Mouse (Mus musculus) midbrain, embryonic 16.5 days (tissue): ENCODE results near the gene Ctnnd2. TPM values are rescaled to one million over a fixed set of nuclear protein-coding genes. Genes with fewer than 3 reads are reported as not detected.

Experiments
- ATAC-seq: fragments of 200-750 bp; cut with Nextera tagmentation; 2 replicates; pipeline ENCODE4 v1.8.0; 2017; ENCODE audit warnings: moderate TSS enrichment
- H3K27ac ChIP-seq: fragments of 300-500 bp; sonication (generic); 2 replicates; pipeline ENCODE4 v1.5.1; 2014; ENCODE audit warnings: mild to moderate bottlenecking, low read length, mixed read lengths
- H3K27me3 ChIP-seq: fragments of 300-500 bp; sonication (generic); 2 replicates; pipeline ENCODE4 v1.6.1; 2014; ENCODE audit warnings: low read depth, low read length, mixed read lengths; ENCODE audit not compliant: control insufficient read depth, insufficient read depth
- H3K36me3 ChIP-seq: fragments of 300-500 bp; sonication (generic); 2 replicates; pipeline ENCODE4 v1.6.1; 2014; ENCODE audit warnings: mild to moderate bottlenecking, low read length, moderate library complexity, mixed read lengths; ENCODE audit not compliant: control insufficient read depth, insufficient read depth
- H3K4me1 ChIP-seq: fragments of 300-500 bp; sonication (generic); 2 replicates; pipeline ENCODE4 v1.6.1; 2014; ENCODE audit warnings: mild to moderate bottlenecking, low read length, mixed read lengths; ENCODE audit not compliant: control insufficient read depth, insufficient read depth
- H3K4me2 ChIP-seq: fragments of 300-500 bp; sonication (generic); 2 replicates; pipeline ENCODE4 v1.6.1; 2014; ENCODE audit warnings: mild to moderate bottlenecking, low read length, mixed read lengths
- H3K4me3 ChIP-seq: fragments of 300-500 bp; sonication (generic); 2 replicates; pipeline ENCODE4 v1.5.1; 2014; ENCODE audit warnings: low read depth, mild to moderate bottlenecking, low read length, moderate library complexity, mixed read lengths
- H3K9ac ChIP-seq: fragments of 300-500 bp; sonication (generic); 2 replicates; pipeline ENCODE4 v1.6.1; 2014; ENCODE audit warnings: low read depth, low read length, mixed read lengths
- H3K9me3 ChIP-seq: fragments of 300-500 bp; sonication (generic); replicated peaks from 2 replicates; pipeline ENCODE4 v1.6.1; 2014; ENCODE audit warnings: mild to moderate bottlenecking, low read length, mixed read lengths; ENCODE audit not compliant: control insufficient read depth, poor library complexity, severe bottlenecking
- WGBS: fragments of 180-500 bp; shearing (Covaris S2); extraction: QIAGEN DNeasy Blood & Tissue Kit; methylation state at CpG from one replicate; pipeline ENCODE4 v1.1.7; 2014; 5-methylcytosine and 5-hydroxymethylcytosine counted together
- polyA plus RNA-seq: library from polyadenylated mRNA; unstranded; fragments of >200 nt; fragmentation: Nextera tagmentation; extraction: Ambion mirVana; gene quantifications from 2 replicates; pipeline ENCODE4 v1.2.1, GENCODE M21; 2015

Ctnnd2 gene
- polyA plus RNA-seq, 1 experiment from 2014 or later, result 62.8 TPM

GRCm38 (mm10) chr15:30555787-30556186, 383.4 kb downstream of the Ctnnd2 start:
- Histone ChIP-seq H3K4me1 (no peaks in the 10 kb centered on the region), H3K9ac (no peak overlapping the region), H3K27ac (no peak overlapping the region), H3K4me3 (no peak overlapping the region), H3K4me2 (no peak overlapping the region), H3K9me3 (no peaks in the 10 kb centered on the region), H3K36me3 (no peaks in the 10 kb centered on the region), H3K27me3 (no peaks in the 10 kb centered on the region)
- ATAC-seq, result no peak
- WGBS, result 94% methylated on average over 2 of the region's 2 CpGs

GRCm38 (mm10) chr15:30562375-30562774, 390.0 kb downstream of the Ctnnd2 start:
- Histone ChIP-seq H3K27ac (no peak overlapping the region), H3K9me3 (no peaks in the 10 kb centered on the region), H3K9ac (no peak overlapping the region), H3K4me3 (no peak overlapping the region), H3K4me2 (no peak overlapping the region), H3K36me3 (no peaks in the 10 kb centered on the region), H3K4me1 (no peaks in the 10 kb centered on the region), H3K27me3 (no peaks in the 10 kb centered on the region)
- WGBS, result 88% methylated on average over 5 of the region's 5 CpGs
- ATAC-seq, result no peak

DNA sequence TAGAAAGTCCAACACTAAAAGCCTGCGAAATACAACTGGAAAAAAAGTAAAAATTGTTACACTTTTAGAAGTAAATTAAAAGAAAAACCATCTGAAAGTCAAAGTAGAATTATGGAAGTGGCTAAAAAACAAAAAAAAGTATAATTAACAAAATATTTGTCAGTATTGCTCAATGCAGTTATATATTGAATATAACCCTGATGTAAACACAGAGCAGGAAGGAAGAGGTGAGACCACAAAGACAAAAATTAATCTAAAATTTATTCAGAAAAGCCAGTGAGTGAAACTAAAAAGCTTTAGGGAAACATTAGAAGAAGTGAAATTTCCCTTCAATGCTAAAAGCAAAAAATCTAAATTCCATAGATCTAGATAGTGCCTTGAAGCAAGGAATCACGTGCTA, 392.2 kb downstream of the Ctnnd2 start:
- Histone ChIP-seq H3K9me3 (no peaks in the 10 kb centered on the region), H3K4me3 (no peak overlapping the region), H3K36me3 (no peaks in the 10 kb centered on the region), H3K4me2 (no peak overlapping the region), H3K9ac (no peak overlapping the region), H3K27me3 (no peaks in the 10 kb centered on the region), H3K4me1 (peaks cover 3% of the 10 kb centered on the region; the same call in 1 of the 2 replicates), H3K27ac (no peak overlapping the region)
- WGBS, result 90% methylated on average over 2 of the region's 2 CpGs
- ATAC-seq, result no peak

GRCm38 (mm10) chr15:30570254-30570800, 397.9 kb downstream of the Ctnnd2 start:
- Histone ChIP-seq H3K36me3 (no peaks in the 10 kb centered on the region), H3K9ac (no peak overlapping the region), H3K4me2 (no peak overlapping the region), H3K27me3 (no peaks in the 10 kb centered on the region), H3K4me3 (no peak overlapping the region), H3K4me1 (peaks cover 8% of the 10 kb centered on the region), H3K27ac (no peak overlapping the region), H3K9me3 (no peaks in the 10 kb centered on the region)
- WGBS, result 73% methylated on average over 8 of the region's 8 CpGs
- 0 out of 2 replicates have a peak, but pooled peaks have one; percentile 51 for ATAC-seq

DNA sequence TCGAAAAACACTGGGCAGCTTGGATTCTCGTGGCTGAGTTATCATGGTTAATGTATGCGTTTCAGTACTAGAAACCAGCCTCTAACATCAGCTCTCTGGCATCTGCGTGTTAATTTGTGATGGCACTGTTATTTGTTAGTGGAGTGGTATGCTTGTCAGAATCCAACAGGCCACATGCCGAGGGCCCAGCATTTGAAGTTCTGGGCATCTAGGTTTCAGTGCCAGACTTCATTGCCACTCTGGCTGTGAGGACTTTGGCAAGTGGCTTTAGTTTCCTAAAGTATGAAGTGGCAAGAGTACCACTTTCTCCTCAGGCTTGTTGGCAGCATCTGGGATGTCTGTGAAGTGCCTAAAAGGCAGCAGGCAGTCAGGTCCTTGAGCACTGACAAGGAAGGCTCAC, 415.1 kb downstream of the Ctnnd2 start:
- no peaks in the 10 kb centered on the region for H3K36me3 ChIP-seq
- 84% methylated on average over 5 of the region's 5 CpGs for WGBS
- no peak overlapping the region for H3K27ac ChIP-seq
- no peak overlapping the region for H3K4me2 ChIP-seq
- H3K9me3 ChIP-seq, result no peaks in the 10 kb centered on the region
- no peak overlapping the region for H3K4me3 ChIP-seq
- no peak overlapping the region for H3K9ac ChIP-seq
- H3K27me3 ChIP-seq, result no peaks in the 10 kb centered on the region
- no peaks in the 10 kb centered on the region for H3K4me1 ChIP-seq
- no peak for ATAC-seq

GRCm38 (mm10) chr15:30590865-30591264, 418.5 kb downstream of the Ctnnd2 start:
- ATAC-seq, result no peak
- Histone ChIP-seq H3K36me3 (no peaks in the 10 kb centered on the region), H3K9me3 (no peaks in the 10 kb centered on the region), H3K27ac (no peak overlapping the region), H3K4me2 (no peak overlapping the region), H3K27me3 (no peaks in the 10 kb centered on the region), H3K9ac (no peak overlapping the region), H3K4me3 (no peak overlapping the region), H3K4me1 (no peaks in the 10 kb centered on the region)
- WGBS, result 91% methylated on average over 6 of the region's 6 CpGs

DNA sequence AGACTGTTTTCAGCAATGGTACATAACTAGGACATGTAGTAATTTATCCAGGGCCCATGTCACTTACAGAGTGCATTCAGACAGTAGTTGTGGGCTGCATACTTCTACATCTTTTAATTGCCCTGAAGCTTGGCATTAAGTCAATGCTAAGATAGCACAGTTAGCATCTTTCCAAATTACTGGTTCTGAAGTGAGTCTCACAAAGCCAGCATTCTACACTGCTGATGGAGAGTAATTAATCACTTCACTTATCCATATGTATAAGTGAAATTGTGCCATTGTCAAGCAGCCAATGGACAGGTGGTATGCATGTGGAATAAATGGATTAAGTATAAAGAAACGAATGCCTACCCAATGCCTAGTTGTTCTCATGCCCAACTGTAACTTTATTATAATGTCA, 423.1 kb downstream of the Ctnnd2 start:
- Histone ChIP-seq H3K27ac (no peak overlapping the region), H3K27me3 (no peaks in the 10 kb centered on the region), H3K36me3 (no peaks in the 10 kb centered on the region), H3K4me2 (no peak overlapping the region), H3K9me3 (no peaks in the 10 kb centered on the region), H3K9ac (no peak overlapping the region), H3K4me3 (no peak overlapping the region), H3K4me1 (no peaks in the 10 kb centered on the region)
- 30% methylated on average over 1 of the region's 1 CpGs for WGBS
- no peak for ATAC-seq

DNA sequence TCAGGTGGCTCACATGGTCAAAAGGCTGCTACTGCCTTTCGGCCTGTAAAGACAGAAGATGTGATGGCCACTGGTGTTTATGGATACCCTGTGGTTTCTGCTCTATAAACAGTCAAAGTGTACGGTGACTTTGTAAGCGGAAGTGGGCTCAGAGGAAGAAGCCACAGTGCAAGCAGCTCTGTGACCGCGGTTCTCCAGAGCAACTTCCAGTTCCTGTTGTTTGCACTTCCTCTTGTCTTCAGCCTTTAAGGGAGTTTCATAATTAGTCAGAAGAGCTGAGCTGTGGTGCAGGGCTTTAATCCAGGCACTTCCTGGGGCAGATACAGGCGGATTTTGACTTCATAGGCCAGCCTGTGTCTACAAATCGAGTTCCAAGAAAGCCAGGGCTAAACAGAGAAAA, 438.2 kb downstream of the Ctnnd2 start:
- Histone ChIP-seq H3K4me2 (no peak overlapping the region), H3K4me1 (peaks cover 4% of the 10 kb centered on the region; the same call in 1 of the 2 replicates), H3K27ac (no peak overlapping the region), H3K4me3 (no peak overlapping the region), H3K27me3 (no peaks in the 10 kb centered on the region), H3K9ac (no peak overlapping the region), H3K36me3 (no peaks in the 10 kb centered on the region), H3K9me3 (no peaks in the 10 kb centered on the region)
- 86% methylated on average over 7 of the region's 7 CpGs for WGBS
- ATAC-seq, result no peak

DNA sequence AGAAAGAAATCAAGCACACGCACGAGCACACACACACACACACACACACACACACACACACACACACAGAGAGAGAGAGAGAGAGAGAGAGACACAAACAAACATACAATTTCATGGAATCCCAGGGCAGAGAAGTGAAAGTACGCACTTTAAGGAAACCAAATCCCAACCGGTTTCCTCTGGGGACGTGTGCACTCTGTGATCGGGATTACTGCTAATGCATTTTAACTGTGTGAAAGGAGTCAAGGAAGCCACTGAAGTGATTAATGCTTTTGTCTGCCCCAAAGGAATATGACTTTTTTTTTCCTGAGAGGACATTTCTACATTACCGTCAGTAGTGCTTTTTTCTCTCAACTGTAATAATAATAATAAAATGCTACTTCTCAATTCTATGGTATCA, 443.1 kb downstream of the Ctnnd2 start:
- no peak overlapping the region for H3K4me2 ChIP-seq
- H3K36me3 ChIP-seq, result no peaks in the 10 kb centered on the region
- no peak overlapping the region for H3K9ac ChIP-seq
- no peak overlapping the region for H3K27ac ChIP-seq
- H3K4me1 ChIP-seq, result peaks cover 4% of the 10 kb centered on the region; the same call in 1 of the 2 replicates
- H3K27me3 ChIP-seq, result no peaks in the 10 kb centered on the region
- no peaks in the 10 kb centered on the region for H3K9me3 ChIP-seq
- no peak overlapping the region for H3K4me3 ChIP-seq
- 32% methylated on average over 7 of the region's 7 CpGs for WGBS
- ATAC-seq, result no peak
